Mouse (Mus musculus): Measurements from ENCODE around the gene Svs2. TPM values are rescaled to one million over a fixed set of nuclear protein-coding genes. Genes with fewer than 3 reads are reported as not detected.

The Svs2 gene
- polyA plus RNA-seq, 1 experiment: not detected

DNA sequence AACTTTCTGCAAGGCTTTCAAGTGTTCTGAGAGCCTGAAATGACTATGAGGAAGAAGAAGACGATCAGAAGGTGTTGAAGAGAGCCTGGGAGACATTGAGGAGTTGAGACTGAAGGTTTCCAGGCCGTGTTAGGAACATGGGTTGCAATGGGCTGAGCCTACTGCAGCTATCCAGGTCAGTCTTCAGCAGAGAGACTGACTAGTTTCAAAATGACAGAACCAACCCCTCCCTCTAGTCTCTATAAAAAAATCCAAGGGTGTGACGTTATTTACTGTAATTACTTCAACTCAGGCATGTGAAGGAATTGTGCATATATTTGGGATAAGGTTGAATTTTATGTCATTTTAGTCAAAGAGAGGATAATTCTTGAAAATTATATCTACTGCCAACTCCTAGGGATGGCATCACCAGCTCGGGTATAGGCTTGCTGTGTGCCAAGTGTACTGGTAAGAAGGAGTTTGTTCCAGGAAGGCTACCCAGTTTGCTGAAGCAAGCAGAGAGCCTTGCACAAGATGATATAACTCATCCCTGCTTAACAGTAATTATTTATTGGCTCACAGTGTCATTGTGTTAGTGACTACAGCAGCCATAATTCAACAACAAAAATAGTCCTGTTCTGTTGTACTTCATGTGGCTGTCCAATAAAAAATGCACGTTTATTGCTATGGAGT, 43.2 kb downstream of the Svs2 start:
- no peak overlapping the region for H3K4me3 ChIP-seq (ENCODE audit: low read depth, low read length)
- H3K27me3 ChIP-seq (ENCODE audit: control insufficient read depth, insufficient read depth, low read length): no peaks in the 10 kb centered on the region
- no peak overlapping the region for H3K27ac ChIP-seq (ENCODE audit: insufficient read depth, low read depth, low read length)
- H3K36me3 ChIP-seq (ENCODE audit: control insufficient read depth, insufficient read depth, low read length): no peaks in the 10 kb centered on the region
- WGBS: 64% methylated on average over 5 of the region's 5 CpGs
- no peaks in the 10 kb centered on the region for H3K4me1 ChIP-seq (ENCODE audit: control insufficient read depth, insufficient read depth, insufficient read length, low read length)
- TF ChIP-seq CTCF (IDR thresholded peaks at IDR 0.05; ENCODE audit: extremely low read depth, insufficient read length, insufficient replicate concordance, low read depth, low read length) (no peak), POLR2A (IDR thresholded peaks at IDR 0.05; ENCODE audit: low read depth, low read length) (no peak)

DNA sequence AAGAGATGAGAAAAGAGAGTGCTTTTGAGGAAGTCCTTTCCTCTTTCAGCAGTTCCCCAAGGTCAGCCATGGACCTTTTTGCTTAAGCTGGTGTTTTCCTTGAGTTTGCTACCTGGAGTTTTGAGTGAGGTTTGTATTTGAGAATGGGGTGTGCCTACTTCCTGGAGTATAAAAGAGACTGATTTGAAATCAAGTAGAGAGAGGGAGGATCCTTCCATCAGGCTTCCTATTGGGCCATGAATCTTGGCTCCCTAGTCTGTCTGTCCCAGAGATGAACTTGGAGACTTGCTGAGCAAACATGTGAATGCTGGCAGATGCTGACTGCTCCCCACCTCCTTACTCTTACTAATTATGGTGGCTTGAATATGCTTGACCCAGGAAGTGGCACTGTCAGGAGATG, 46.0 kb downstream of the Svs2 start:
- no peaks in the 10 kb centered on the region for H3K27me3 ChIP-seq (ENCODE audit: control insufficient read depth, insufficient read depth, low read length)
- TF ChIP-seq POLR2A (IDR thresholded peaks at IDR 0.05; ENCODE audit: low read depth, low read length) (no peak), CTCF (IDR thresholded peaks at IDR 0.05; ENCODE audit: extremely low read depth, insufficient read length, insufficient replicate concordance, low read depth, low read length) (no peak)

DNA sequence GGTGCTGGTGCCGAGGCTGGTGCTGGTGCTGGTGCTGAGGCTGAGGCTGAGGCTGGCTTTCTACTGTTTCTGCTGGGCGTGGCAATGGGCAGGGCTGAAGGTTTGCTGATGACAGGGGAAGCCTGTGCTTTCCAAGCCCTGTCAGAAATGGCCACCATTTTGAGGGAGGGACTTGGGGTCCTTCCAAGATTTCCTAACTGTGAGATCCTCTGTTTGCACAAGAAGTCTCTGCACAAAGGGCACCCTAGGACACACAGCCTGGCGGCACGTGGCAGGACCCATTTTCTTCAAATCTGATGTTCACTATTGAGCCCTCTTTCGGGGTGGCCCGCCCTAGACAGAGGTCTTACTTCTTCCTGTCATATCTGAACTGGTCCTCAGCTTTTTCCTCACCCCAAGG, 47.7 kb downstream of the Svs2 start, which contains the start of gene Wfdc12:
Gene Wfdc12 (minus strand): TSS at position 33 of the 400 bp plus-strand sequence.
- no peaks in the 10 kb centered on the region for H3K4me1 ChIP-seq (ENCODE audit: control insufficient read depth, insufficient read depth, insufficient read length, low read length)
- no peaks in the 10 kb centered on the region for H3K36me3 ChIP-seq (ENCODE audit: control insufficient read depth, insufficient read depth, low read length)
- no peak within 1 kb of the TSS for H3K4me3 ChIP-seq (ENCODE audit: low read depth, low read length)
- no peak within 1 kb of the TSS for H3K27ac ChIP-seq (ENCODE audit: insufficient read depth, low read depth, low read length)
- no peak for TF ChIP-seq CTCF (IDR thresholded peaks at IDR 0.05; ENCODE audit: extremely low read depth, insufficient read length, insufficient replicate concordance, low read depth, low read length)
- TF ChIP-seq POLR2A (IDR thresholded peaks at IDR 0.05; ENCODE audit: low read depth, low read length): no peak
- H3K27me3 ChIP-seq (ENCODE audit: control insufficient read depth, insufficient read depth, low read length): no peaks in the 10 kb centered on the region
- 59% methylated on average over 6 of the region's 6 CpGs for WGBS

More for the DNA sequence above, 46.0 kb downstream of the Svs2 start:
- H3K36me3 ChIP-seq (ENCODE audit: control insufficient read depth, insufficient read depth, low read length): no peaks in the 10 kb centered on the region
- no peak overlapping the region for H3K27ac ChIP-seq (ENCODE audit: insufficient read depth, low read depth, low read length)
- no peaks in the 10 kb centered on the region for H3K4me1 ChIP-seq (ENCODE audit: control insufficient read depth, insufficient read depth, insufficient read length, low read length)
- H3K4me3 ChIP-seq (ENCODE audit: low read depth, low read length): no peak overlapping the region

DNA sequence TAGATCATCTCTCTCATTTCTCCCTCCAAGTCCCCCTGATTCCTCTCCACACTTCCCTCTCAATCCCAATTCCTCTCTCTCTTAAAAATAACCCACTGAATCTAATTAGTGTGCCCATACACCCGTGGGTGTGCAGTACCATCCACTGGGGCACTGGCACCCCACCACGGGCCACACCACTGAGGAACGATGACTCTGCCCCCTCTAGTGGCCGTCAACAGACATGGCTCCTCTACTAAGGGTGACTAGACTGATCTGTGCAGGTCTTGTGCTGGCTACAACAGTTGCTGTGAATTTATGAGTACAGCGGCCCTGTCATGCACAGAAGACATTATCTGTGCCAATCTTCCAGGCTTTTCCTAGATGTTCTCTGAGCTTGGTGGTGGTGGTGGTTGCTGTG, 49.5 kb downstream of the Svs2 start:
- Histone ChIP-seq H3K4me3 (ENCODE audit: low read depth, low read length) (no peak overlapping the region), H3K4me1 (ENCODE audit: control insufficient read depth, insufficient read depth, insufficient read length, low read length) (no peaks in the 10 kb centered on the region), H3K27me3 (ENCODE audit: control insufficient read depth, insufficient read depth, low read length) (no peaks in the 10 kb centered on the region), H3K36me3 (ENCODE audit: control insufficient read depth, insufficient read depth, low read length) (no peaks in the 10 kb centered on the region), H3K27ac (ENCODE audit: insufficient read depth, low read depth, low read length) (no peak overlapping the region)
- TF ChIP-seq POLR2A (IDR thresholded peaks at IDR 0.05; ENCODE audit: low read depth, low read length) (no peak), CTCF (IDR thresholded peaks at IDR 0.05; ENCODE audit: extremely low read depth, insufficient read length, insufficient replicate concordance, low read depth, low read length) (peak; percentile 66; the same call in 1 of the 2 replicates)
- WGBS: 27% methylated on average over 5 of the region's 5 CpGs

Other genes with a start within 250 kb of the Svs2 start
- gene Ywhab, start 243.5 kb downstream of the Svs2 start, polyA plus RNA-seq (2012; rRNA removed): 12.1 and 25.8 TPM in 2 replicates
- 0.10 and 0.18 TPM in 2 replicates for gene Pabpc1l, start 213.0 kb downstream of the Svs2 start, polyA plus RNA-seq (2012; rRNA removed)
- gene Stk4, start 168.1 kb downstream of the Svs2 start, polyA plus RNA-seq (2012; rRNA removed): 4.9 and 10.8 TPM in 2 replicates
- 20.0 and 39.4 TPM in 2 replicates for gene Tomm34, start 167.3 kb downstream of the Svs2 start, polyA plus RNA-seq (2012; rRNA removed)
- 0.06 and 0.25 TPM in 2 replicates for gene Kcns1, start 67.4 kb downstream of the Svs2 start, polyA plus RNA-seq (2012; rRNA removed)
- gene Wfdc5, start 55.7 kb downstream of the Svs2 start, polyA plus RNA-seq (2012; rRNA removed): 0.24 TPM in 1 of 2 replicates, not detected in the other
- not detected in 2 replicates for gene Wfdc12, start 47.9 kb downstream of the Svs2 start, polyA plus RNA-seq (2012; rRNA removed)
- not detected in 2 replicates for gene Wfdc15a, start 38.3 kb downstream of the Svs2 start, polyA plus RNA-seq (2012; rRNA removed)
- 1.2 TPM in 1 of 2 replicates, not detected in the other for gene Wfdc15b, start 16.8 kb downstream of the Svs2 start, polyA plus RNA-seq (2012; rRNA removed)
- gene Svs3b, start 18.2 kb upstream of the Svs2 start, polyA plus RNA-seq (2012; rRNA removed): not detected in 2 replicates
- not detected in 2 replicates for gene Svs4, start 40.0 kb upstream of the Svs2 start, polyA plus RNA-seq (2012; rRNA removed)
- not detected in 2 replicates for gene Svs3a, start 50.8 kb upstream of the Svs2 start, polyA plus RNA-seq (2012; rRNA removed)
- not detected in 2 replicates for gene Svs6, start 78.3 kb upstream of the Svs2 start, polyA plus RNA-seq (2012; rRNA removed)
- not detected in 2 replicates for gene Svs5, start 94.3 kb upstream of the Svs2 start, polyA plus RNA-seq (2012; rRNA removed)
- gene Slpi, start 150.6 kb upstream of the Svs2 start, polyA plus RNA-seq (2012; rRNA removed): 16.0 and 22.3 TPM in 2 replicates
- 0.19 and 127 TPM in 2 replicates for gene Rbpjl, start 164.7 kb upstream of the Svs2 start, polyA plus RNA-seq (2012; rRNA removed)
- 0.49 and 2.7 TPM in 2 replicates for gene Matn4, start 166.7 kb upstream of the Svs2 start, polyA plus RNA-seq (2012; rRNA removed)
- gene Sdc4, start 205.4 kb upstream of the Svs2 start, polyA plus RNA-seq (2012; rRNA removed): 21.3 and 52.2 TPM in 2 replicates
- 187 and 276 TPM in 2 replicates for gene Sys1, start 218.5 kb upstream of the Svs2 start, polyA plus RNA-seq (2012; rRNA removed)
- 35.0 and 79.8 TPM in 2 replicates for gene Gm20458, start 222.5 kb upstream of the Svs2 start, polyA plus RNA-seq (2012; rRNA removed)
- not detected in 2 replicates for gene Trp53tg5, start 235.3 kb upstream of the Svs2 start, polyA plus RNA-seq (2012; rRNA removed)
- gene Dbndd2, start 247.6 kb upstream of the Svs2 start, polyA plus RNA-seq (2012; rRNA removed): 38.4 and 61.6 TPM in 2 replicates